Mouse (Mus musculus) brown adipose tissue, adult 24 weeks (tissue): Measurements from ENCODE around the gene Ccdc150. TPM values are rescaled to one million over a fixed set of nuclear protein-coding genes. Genes with fewer than 3 reads are reported as not detected.

Experiments
- H3K27ac ChIP-seq: fragments of 200-500 bp; replicated peaks from 2 replicates; pipeline ENCODE4 v1.5.1; 2012; ENCODE audit warnings: low read depth, mild to moderate bottlenecking, low read length
- H3K4me1 ChIP-seq: fragments of 200-500 bp; 2 replicates; pipeline ENCODE4 v1.6.1; 2012; ENCODE audit warnings: low read length, mixed read lengths; ENCODE audit not compliant: control insufficient read depth, insufficient read depth, insufficient read length
- H3K4me3 ChIP-seq: fragments of 200-500 bp; 2 replicates; pipeline ENCODE4 v1.5.1; 2012; ENCODE audit warnings: low read depth, mild to moderate bottlenecking, low read length, moderate library complexity; ENCODE audit not compliant: insufficient read depth
- polyA plus RNA-seq: library from polyadenylated mRNA; stranded (reverse); fragments of >200 nt; gene quantifications from 2 replicates; pipeline ENCODE4 v1.2.4, GENCODE M21; 2012; ENCODE audit not compliant: missing spikeins, insufficient read depth, insufficient read length

Ccdc150 gene
- polyA plus RNA-seq, 1 experiment = not detected

DNA sequence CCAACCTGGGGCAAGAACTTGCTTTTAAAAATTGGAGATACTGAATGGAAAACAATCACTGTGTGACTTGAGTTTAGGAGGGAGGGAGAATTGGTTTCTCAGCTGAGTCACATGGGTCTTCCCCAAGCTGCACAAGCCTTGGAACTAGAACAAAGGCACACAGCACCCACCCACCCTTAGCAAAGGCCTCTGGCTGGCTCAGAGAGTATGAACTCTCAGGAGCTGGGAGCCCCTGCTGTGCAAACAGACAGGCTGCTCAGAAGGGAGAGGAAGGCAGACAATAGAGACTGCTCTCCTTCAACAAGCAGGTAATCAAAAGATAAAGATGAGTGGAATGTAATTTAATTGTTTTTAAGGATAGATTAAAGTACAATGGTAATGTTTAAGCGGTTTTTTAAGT, 133.7 kb downstream of the Ccdc150 start:
- no peak overlapping the region for H3K27ac ChIP-seq
- no peak overlapping the region for H3K4me3 ChIP-seq
- H3K4me1 ChIP-seq = no peaks in the 10 kb centered on the region

DNA sequence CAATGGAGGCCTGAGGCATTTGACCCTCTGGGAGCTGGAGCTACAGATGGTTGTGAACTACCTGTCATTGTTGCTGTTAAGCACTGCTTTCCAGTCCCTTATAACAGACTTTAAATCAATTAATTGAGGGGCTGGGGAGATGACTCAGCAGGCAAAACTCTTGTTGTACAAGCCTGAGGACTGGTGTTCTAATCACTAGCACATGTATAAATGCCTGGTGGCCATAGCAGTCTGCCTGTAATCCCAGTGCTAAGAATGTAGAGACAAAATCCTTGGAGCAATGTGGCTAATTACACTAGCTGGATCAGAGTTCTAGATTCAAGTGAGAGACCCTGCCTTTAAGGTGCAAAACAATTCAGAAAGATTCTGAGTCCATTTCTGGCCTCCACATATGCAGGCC, 152.3 kb downstream of the Ccdc150 start:
- no peaks in the 10 kb centered on the region for H3K4me1 ChIP-seq
- H3K27ac ChIP-seq = no peak overlapping the region
- no peak overlapping the region for H3K4me3 ChIP-seq

Other genes with a start within 250 kb of the Ccdc150 start
- 1.4 and 1.8 TPM in 2 replicates for gene Hecw2, start 55.5 kb upstream of the Ccdc150 start, polyA plus RNA-seq
- gene Gtf3c3, start 188.3 kb downstream of the Ccdc150 start, polyA plus RNA-seq = 12.3 and 13.8 TPM in 2 replicates